Mouse (Mus musculus): ENCODE measurements around the gene Kdsr.

Kdsr gene

GRCm38 (mm10) chr1:106759572-106760435 is at the start of gene Kdsr:
Gene Kdsr, minus strand, starts transcription at chr1:106759727.
- peak; percentile 92 for ATAC-seq (ENCODE audit: low TSS enrichment)

- no peak for ATAC-seq (ENCODE audit: low TSS enrichment)
Measured at GRCm38 (mm10) chr1:106799931-106800330, 40.4 kb upstream of the Kdsr start.

GRCm38 (mm10) chr1:106799406-106799805 is 39.9 kb upstream of the Kdsr start:
- ATAC-seq (ENCODE audit: low TSS enrichment) = no peak

- ATAC-seq (ENCODE audit: low TSS enrichment) = 0 out of 2 replicates have a peak, but pooled peaks have one; percentile 6
Measured at GRCm38 (mm10) chr1:106796987-106797779, 37.7 kb upstream of the Kdsr start.

GRCm38 (mm10) chr1:106796542-106796924 is 37.0 kb upstream of the Kdsr start, which contains the start of gene Vps4b:
Gene Vps4b, minus strand, starts transcription at chr1:106796728.
- peak; percentile 100 for ATAC-seq (ENCODE audit: low TSS enrichment)

- ATAC-seq (ENCODE audit: low TSS enrichment) = peak; percentile 72
Measured at GRCm38 (mm10) chr1:106795634-106796541, 36.4 kb upstream of the Kdsr start.

GRCm38 (mm10) chr1:106774896-106775295 is 15.4 kb upstream of the Kdsr start:
- ATAC-seq (ENCODE audit: low TSS enrichment) = no peak

GRCm38 (mm10) chr1:106774092-106774491 is 14.6 kb upstream of the Kdsr start:
- ATAC-seq (ENCODE audit: low TSS enrichment) = no peak

- no peak for ATAC-seq (ENCODE audit: low TSS enrichment)
Measured at GRCm38 (mm10) chr1:106768773-106769172, 9.2 kb upstream of the Kdsr start.

GRCm38 (mm10) chr1:106765771-106766170 is 6.2 kb upstream of the Kdsr start:
- ATAC-seq (ENCODE audit: low TSS enrichment) = peak; percentile 96

- no peak for ATAC-seq (ENCODE audit: low TSS enrichment)
Measured at GRCm38 (mm10) chr1:106764846-106765245, 5.3 kb upstream of the Kdsr start.

- no peak for ATAC-seq (ENCODE audit: low TSS enrichment)
Measured at GRCm38 (mm10) chr1:106764281-106764680, 4.8 kb upstream of the Kdsr start.

- no peak for ATAC-seq (ENCODE audit: low TSS enrichment)
Measured at GRCm38 (mm10) chr1:106760750-106761149, 1.2 kb upstream of the Kdsr start.

- peak; percentile 21 for ATAC-seq (ENCODE audit: low TSS enrichment)
Measured at GRCm38 (mm10) chr1:106758734-106759571, 574 bp downstream of the Kdsr start.

- no peak for ATAC-seq (ENCODE audit: low TSS enrichment)
Measured at GRCm38 (mm10) chr1:106756633-106757032, 2.9 kb downstream of the Kdsr start.

GRCm38 (mm10) chr1:106752013-106752412 is 7.5 kb downstream of the Kdsr start:
- ATAC-seq (ENCODE audit: low TSS enrichment) = no peak

GRCm38 (mm10) chr1:106750656-106751055 is 8.9 kb downstream of the Kdsr start:
- ATAC-seq (ENCODE audit: low TSS enrichment) = no peak

GRCm38 (mm10) chr1:106748555-106749315 is 10.8 kb downstream of the Kdsr start:
- no peak for ATAC-seq (ENCODE audit: low TSS enrichment)

- no peak for ATAC-seq (ENCODE audit: low TSS enrichment)
Measured at GRCm38 (mm10) chr1:106742980-106743379, 16.5 kb downstream of the Kdsr start.

GRCm38 (mm10) chr1:106740735-106741134 is 18.8 kb downstream of the Kdsr start:
- ATAC-seq (ENCODE audit: low TSS enrichment) = no peak
